Mouse (Mus musculus) gastrocnemius, adult 2 months (tissue): ENCODE results near the gene Gm5751. TPM values are rescaled to one million over a fixed set of nuclear protein-coding genes. Genes with fewer than 3 reads are reported as not detected.
"Not testable (repeated sequence)": the region's sequence is repeated elsewhere in the genome, so short reads cannot be mapped to it uniquely, and the experiment has no call there.

Experiments
- DNase-seq: peaks from one replicate; pipeline ENCODE4 v3.0.0; 2022
- H3K27ac ChIP-seq: fragments of 200-600 bp; 2 replicates; pipeline ENCODE4 v1.8.1; 2022; ENCODE audit warnings: mild to moderate bottlenecking
- H3K4me3 ChIP-seq: fragments of 200-600 bp; 2 replicates; pipeline ENCODE4 v1.8.1; 2022; ENCODE audit warnings: mild to moderate bottlenecking, moderate library complexity
- CTCF ChIP-seq: fragments of 200-600 bp; IDR thresholded peaks from 2 replicates; pipeline ENCODE4 v1.8.1; 2022; ENCODE audit warnings: antibody characterized with exemption, mild to moderate bottlenecking, moderate library complexity
- intact Hi-C: fragments of 180-260 bp; cut with DNase I; formaldehyde crosslinking; loops from one replicate; pipeline ENCODE4 v1.15.1; 2025
- long read RNA-seq, 2 experiments: library from polyadenylated mRNA; stranded (forward); transcript quantifications; one replicate each; pipeline ENCODE4 v2.0.0; 2021
- total RNA-seq, 2 experiments: library from RNA; stranded (reverse); gene quantifications; 2 replicates each; pipeline ENCODE4 v1.2.3; 2021

Gene Gm5751
- not detected for total RNA-seq
- long read RNA-seq, experiment 1: 0 reads
- long read RNA-seq, experiment 2: 0 reads

GRCm38 (mm10) chrX:8873953-8874352, at the start of gene Gm5751:
TSS of gene Gm5751 (plus strand) at chrX:8874253.
- H3K4me3 ChIP-seq, H3K27ac ChIP-seq, DNase-seq, intact Hi-C loops: not testable (repeated sequence)

GRCm38 (mm10) chrX:8832043-8832442, 42.0 kb upstream of the Gm5751 start:
- Histone ChIP-seq H3K27ac (no peak overlapping the region), H3K4me3 (no peak overlapping the region)
- intact Hi-C loops: no loop called here
- peak; percentile 36 for DNase-seq
- peak; percentile 55 for TF ChIP-seq CTCF

- DNase-seq: no peak
- Histone ChIP-seq H3K27ac (no peak within 1 kb of the TSS), H3K4me3 (no peak within 1 kb of the TSS)
- intact Hi-C loops: no loop called here
- TF ChIP-seq CTCF: no peak
These were observed 30.4 kb upstream of the Gm5751 start, which contains the start of gene Gm6592 for GRCm38 (mm10) chrX:8843694-8844093. TSS of gene Gm6592 (plus strand) at chrX:8843994.

GRCm38 (mm10) chrX:8852486-8852885, 21.6 kb upstream of the Gm5751 start:
- no peak overlapping the region for H3K27ac ChIP-seq
- intact Hi-C loops: no loop called here
- no peak for DNase-seq
- no peak for TF ChIP-seq CTCF
- H3K4me3 ChIP-seq: no peak overlapping the region

GRCm38 (mm10) chrX:8864331-8864730, 9.7 kb upstream of the Gm5751 start:
- intact Hi-C loops, H3K4me3 ChIP-seq, H3K27ac ChIP-seq: not testable (repeated sequence)
- DNase-seq: peak; percentile 58
- peak; percentile 50 for TF ChIP-seq CTCF

- H3K4me3 ChIP-seq: no peak overlapping the region
- DNase-seq: no peak
- intact Hi-C loops: no loop called here
- TF ChIP-seq CTCF: no peak
- no peak overlapping the region for H3K27ac ChIP-seq
These were observed 10.3 kb downstream of the Gm5751 start for GRCm38 (mm10) chrX:8884336-8884735.

GRCm38 (mm10) chrX:8891975-8892342, 17.9 kb downstream of the Gm5751 start:
- DNase-seq: no peak
- H3K27ac ChIP-seq: no peak overlapping the region
- intact Hi-C loops: no loop called here
- H3K4me3 ChIP-seq: peak overlapping the region; percentile 79
- no peak for TF ChIP-seq CTCF

- H3K27ac ChIP-seq: peak within 1 kb of the TSS; percentile 71
- TF ChIP-seq CTCF: no peak
- DNase-seq: peak; percentile 80
- H3K4me3 ChIP-seq: peak within 1 kb of the TSS; percentile 79
- intact Hi-C loops: no loop called here
These were observed 18.5 kb downstream of the Gm5751 start, which contains the start of gene B630019K06Rik for GRCm38 (mm10) chrX:8892343-8893155. TSS of gene B630019K06Rik (plus strand) at chrX:8892382.

- intact Hi-C loops: no loop called here
- no peak for DNase-seq
- peak overlapping the region; percentile 71 for H3K27ac ChIP-seq
- TF ChIP-seq CTCF: no peak
- peak overlapping the region; percentile 79 for H3K4me3 ChIP-seq
These were observed 19.2 kb downstream of the Gm5751 start for GRCm38 (mm10) chrX:8893182-8893651.

- intact Hi-C loops: no loop called here
- no peak for TF ChIP-seq CTCF
- DNase-seq: no peak
- Histone ChIP-seq H3K27ac (no peak overlapping the region), H3K4me3 (no peak overlapping the region)
These were observed 26.8 kb downstream of the Gm5751 start for GRCm38 (mm10) chrX:8900823-8901222.

- H3K4me3 ChIP-seq: no peak overlapping the region
- intact Hi-C loops: no loop called here
- TF ChIP-seq CTCF: no peak
- no peak overlapping the region for H3K27ac ChIP-seq
- DNase-seq: no peak
These were observed 27.9 kb downstream of the Gm5751 start for GRCm38 (mm10) chrX:8901906-8902472.

- DNase-seq: no peak
- Histone ChIP-seq H3K4me3 (no peak overlapping the region), H3K27ac (no peak overlapping the region)
- TF ChIP-seq CTCF: no peak
- intact Hi-C loops: no loop called here
These were observed 47.0 kb downstream of the Gm5751 start for GRCm38 (mm10) chrX:8921080-8921479.

- DNase-seq: no peak
- H3K4me3 ChIP-seq: no peak overlapping the region
- intact Hi-C loops: no loop called here
- no peak overlapping the region for H3K27ac ChIP-seq
- peak; percentile 39 for TF ChIP-seq CTCF
These were observed 48.0 kb downstream of the Gm5751 start for GRCm38 (mm10) chrX:8921813-8922607.
